Mouse (Mus musculus) embryo, embryonic 11.5 days (tissue): ENCODE measurements around the gene Trib3.
A peak's percentile ranks its signal among the peaks of the same experiment; 100 is the strongest.

Experiments used
- DNase-seq: peaks from one replicate; pipeline ENCODE4 v3.0.0-alpha.2; 2012; ENCODE audit warnings: low read depth, low spot score

Gene Trib3

DNA sequence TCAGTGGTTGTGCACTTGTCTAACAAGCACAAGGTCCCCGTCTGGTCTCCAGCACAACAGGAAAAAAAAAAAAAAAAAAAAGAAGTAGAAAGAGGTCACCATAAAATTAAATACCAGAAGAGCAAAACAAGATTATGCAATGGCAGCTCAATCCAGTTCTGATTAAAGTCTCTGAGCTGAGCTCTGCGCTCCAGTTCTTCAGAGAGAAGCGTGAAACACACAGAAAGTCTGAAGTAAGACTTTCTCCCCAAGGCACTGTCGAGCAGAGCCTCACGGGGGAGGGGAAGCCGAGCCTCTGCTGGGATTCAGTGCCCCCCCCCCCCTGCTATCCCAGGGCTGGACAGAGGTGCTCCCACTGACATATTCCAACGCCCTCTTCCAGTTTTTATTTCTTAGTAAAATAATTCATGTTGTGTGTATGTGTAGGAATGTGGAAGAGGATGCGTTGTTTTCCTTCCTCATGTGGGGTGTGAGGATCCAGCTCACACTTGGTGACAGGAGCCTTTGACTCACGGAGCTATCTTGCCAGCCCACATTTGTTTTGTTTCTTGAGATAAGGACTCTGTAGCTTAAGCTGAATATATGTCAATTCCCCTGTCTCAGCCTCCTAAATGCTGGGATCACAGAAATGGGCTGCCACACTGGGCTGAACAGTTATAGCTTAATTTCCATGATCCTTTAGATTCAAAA is 3.1 kb upstream of the Trib3 start:
- DNase-seq, result no peak

DNA sequence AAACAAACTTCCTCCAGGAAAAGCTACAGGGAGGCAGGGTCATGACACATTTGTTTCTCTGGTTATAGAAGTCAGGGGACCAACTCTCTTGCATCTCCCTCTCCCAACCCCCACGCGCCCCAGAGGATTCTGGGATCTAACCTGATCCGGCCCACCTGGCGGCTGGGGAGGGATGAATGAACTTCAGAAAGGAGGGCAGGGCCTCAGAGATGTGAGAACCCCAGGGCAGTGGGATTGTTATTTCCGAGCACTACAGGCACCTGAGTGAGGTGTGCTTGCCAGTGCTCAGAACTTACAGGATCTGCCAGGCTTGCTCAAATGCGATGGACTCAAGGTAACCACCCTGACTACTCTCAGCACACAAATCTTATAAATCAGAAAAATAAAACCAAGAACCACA is 1.6 kb upstream of the Trib3 start:
- no peak for DNase-seq

DNA sequence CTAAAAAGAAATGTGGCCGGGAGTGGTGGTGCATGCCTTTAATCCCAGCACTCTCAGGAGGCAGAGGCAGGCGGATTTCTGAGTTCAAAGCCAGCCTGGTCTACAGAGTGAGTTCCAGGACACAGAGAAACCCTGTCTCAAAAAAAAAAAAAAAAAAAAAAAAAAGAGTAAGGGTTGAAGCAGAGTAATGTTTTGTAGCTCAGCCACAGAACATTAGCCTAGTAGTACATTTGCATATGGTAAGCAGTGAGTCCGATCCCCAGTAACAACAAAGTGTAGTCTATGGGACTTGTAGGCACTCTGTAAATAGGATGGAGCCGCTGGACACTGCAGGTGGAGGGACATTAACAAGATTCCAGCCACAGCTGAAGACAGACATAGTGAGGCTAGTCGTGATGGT is 1.1 kb upstream of the Trib3 start:
- no peak for DNase-seq

DNA sequence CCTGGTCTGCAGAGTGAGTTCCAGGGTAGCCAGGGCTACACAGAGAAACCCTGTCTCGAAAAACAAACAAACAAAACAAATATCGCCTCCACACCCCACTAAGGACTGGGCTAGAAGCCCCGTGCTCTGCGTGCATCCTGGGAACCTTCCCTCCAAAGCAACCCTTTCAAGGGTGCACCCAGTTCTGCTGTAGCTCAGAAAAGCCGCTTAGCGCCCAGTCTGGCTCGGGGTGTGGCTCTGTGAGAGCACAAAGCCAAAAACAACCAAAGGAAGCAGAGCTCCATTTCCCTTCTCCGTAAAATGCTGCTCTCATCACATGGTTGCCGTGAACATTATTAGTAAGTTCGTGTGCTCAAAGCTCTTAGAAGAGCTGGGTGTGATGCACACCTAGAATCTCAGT is 529 bp upstream of the Trib3 start:
- no peak for DNase-seq

DNA sequence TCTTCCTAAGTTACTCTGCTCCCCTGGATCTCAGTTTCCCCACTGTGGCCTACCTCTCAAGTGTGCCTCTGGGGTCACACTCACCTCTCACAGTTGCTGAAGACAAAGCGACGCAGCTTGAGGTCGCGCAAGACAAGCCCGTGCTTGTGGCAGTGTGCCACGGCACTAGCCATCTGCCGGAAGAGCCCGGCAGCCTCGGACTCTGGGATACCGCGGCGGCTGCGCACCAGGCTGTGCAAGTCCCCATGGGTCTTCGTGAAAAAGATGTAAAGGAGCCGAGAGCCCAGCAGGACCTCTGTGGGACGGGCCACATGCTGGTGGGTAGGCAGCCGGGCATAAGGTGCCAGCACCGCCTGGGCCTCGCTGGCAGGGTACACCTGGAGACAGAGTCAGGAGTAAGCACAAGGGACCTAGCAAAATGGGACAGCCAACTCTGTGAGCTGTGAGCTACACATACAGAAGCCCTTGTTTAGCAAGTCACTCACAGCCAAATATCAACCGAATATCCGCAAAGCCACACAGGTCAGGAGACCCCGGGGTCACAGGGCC is 4.1 kb downstream of the Trib3 start:
- no peak for DNase-seq

DNA sequence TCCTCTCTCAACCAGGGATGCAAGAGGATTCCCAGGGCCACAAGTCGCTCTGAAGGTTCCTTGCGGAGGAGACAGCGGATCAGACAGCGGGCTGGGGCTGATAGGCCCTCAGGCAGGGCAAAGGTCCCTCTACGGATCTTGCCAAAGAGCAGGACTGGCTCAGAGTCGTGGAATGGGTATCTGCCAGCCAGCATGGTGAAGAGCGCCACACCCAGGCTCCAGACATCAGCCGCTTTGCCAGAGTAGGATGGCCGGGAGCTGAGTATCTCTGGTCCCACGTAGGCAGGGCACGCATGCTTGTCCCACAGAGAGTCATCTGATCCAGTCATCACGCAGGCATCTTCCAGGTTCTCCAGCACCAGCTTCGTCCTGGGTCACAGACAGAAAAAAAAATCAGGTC is 5.5 kb downstream of the Trib3 start:
- no peak for DNase-seq

DNA sequence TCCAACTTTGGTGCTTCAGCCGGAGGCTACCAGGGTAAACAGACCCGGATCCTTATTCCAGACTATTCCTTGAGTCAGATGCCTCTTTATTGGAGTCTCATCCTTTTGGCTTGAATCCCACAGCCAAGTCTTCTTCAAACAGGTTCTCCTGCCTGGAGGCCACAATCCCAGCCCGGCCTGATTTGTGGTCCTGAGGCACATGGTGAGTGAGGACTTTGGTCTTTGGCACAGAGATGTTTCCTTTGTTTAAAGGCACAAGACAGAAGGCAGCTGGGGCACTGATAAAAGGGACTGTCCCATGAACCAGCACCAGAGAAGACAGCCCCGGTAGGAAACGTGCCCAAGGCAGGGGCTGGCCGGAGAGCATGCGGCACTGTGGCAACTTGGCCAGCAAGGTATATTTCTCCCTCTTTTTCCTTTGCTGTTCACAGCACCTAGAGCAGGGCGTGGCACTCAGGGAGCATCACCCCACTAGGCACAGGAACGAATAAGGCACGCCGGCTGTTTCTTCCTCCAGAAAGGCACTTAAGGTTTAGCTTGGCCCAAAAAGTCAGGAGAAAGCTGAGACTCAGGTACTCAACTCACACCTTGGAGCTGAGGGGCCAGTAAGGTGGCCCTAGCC is 6.1 kb downstream of the Trib3 start:
- no peak for DNase-seq

DNA sequence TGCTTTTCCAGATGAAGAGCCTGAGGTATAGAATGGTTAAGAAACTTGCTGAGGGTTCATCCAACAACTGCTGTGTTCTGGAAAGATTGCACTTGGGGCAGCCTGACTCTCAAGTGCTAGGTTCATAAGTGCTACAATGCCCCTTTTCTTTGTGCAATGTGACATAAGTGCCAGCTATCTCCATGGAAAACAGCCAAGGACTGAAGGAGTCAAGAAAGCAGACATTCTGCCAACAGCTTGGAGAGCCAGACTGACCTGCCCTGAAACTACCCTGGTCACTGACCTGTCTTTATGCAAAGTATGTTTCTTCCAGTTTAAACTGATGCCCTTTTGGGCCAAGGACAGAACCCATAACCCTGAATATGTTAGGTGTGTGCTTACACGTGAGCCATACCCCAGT is 7.0 kb downstream of the Trib3 start:
- no peak for DNase-seq

DNA sequence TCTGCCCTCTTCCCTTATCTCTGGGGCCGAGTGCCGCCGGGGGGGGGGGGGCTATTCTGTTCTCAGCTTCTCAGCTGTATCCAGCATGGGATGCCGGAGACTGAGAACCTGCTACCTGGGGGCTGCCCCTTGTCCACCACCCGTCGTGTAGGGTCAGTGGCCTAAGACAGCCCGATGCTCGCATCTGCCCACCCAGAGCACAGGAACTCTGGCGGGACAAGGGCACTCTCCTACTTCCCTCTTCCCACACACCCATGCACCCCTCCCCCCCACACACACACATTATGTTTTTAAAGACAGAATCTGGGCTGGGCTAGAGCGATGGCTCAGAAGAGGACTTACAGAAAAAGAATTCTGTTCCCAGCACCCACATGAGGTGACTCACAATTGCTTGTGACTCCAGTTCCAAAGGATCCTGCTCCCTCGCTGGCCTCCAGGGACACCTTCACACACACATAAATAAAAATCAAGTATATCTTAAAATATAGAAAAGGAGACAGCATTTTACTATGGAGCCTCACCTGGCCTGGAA is 8.5 kb downstream of the Trib3 start:
- DNase-seq, result no peak

DNA sequence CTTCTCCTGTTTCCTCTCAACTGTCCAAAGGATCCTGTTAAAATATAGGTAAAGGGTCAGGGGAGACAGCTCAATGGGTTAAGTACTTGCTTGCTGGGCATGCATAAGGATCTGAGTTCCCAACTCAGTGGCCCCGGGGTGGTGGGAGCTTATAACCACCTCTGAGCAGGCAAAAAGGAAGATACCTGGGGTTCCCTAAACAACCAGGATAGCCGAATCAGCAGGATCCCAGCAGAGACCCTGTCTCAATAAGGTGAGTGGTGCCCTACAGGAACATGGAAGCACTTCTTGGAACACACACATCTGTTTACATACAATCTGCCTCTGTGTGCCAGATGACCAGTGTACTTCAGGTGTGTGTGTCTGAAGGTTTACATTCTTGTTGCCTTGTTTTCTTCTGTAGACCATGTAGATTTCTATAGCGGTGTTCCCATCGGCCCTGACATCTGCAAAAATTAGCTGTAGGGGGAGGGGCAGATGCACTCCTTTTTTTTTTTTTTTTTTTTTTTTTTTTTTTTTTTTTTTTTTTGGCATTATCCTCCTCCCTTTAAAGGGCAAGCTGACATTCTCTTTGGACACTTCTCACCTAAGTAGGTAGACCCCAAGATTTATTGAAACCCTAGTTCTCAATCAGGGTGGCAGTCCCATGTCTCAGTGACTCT is 10.4 kb downstream of the Trib3 start:
- DNase-seq, result no peak

DNA sequence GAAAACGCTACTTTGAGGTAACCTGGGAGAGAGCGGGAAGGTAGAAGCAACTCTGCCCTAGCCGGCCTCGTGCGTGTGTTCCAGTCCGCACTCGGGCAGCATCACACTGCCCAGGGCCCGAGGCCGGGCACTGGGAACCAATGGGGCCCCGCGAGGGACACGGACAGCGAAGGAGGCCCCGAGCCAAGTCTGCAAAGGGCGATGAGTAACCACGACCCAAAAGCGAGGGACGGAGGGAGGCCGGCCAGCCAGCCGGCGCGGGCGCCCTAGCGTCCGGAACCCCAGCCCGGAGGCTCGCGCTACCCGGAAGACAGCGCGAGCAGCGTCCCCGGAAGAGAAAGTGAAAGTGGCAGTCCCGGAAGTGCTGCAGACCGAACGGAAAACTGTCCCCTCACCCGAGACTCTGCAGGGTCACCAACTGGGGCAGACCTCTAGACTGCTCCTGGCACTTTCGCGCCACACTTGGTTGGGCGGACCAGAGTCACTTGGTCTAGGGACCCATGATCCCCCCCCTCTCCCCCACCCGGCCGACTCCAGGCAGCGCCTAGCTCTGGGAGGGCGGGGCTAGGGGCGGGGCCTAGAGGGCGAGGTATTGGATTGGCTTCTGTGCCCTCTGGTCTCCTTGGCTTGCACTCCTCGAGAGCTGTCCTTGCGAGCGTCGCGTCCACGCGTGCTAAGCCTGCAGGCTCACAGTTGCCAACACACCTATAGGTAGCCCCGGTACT is 11.6 kb downstream of the Trib3 start, which contains the start of gene Rbck1:
Gene Rbck1 (minus strand): TSS at position 553 of the 725 bp plus-strand sequence.
- peak; percentile 86 for DNase-seq

DNA sequence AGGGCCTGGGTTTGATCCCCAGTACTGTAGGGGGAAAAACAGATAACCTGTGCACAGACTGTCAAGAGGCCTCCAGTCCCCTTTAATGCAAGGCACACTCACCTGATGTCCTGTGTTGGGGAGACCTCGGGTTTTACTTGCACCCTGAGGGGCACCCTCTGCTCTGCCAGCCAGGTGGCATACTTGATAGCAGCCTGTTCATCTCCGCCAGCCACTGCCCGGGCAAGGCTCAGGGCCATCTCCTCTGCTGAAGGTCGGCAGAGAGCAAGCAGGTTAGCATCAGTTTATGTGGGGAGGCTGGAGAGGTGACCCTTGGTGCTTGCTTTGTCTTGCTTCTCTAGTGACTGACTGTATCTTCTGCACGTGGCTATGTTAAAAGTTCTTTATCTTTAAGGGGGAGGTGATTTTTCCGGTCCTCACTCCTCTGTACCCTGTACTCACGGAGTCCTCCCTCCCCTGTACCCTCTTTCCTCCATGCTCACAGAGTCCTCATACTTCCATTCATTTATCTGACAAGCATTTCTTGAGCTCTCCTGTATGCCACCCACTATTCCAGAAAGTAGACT is 12.9 kb downstream of the Trib3 start:
- no peak for DNase-seq

DNA sequence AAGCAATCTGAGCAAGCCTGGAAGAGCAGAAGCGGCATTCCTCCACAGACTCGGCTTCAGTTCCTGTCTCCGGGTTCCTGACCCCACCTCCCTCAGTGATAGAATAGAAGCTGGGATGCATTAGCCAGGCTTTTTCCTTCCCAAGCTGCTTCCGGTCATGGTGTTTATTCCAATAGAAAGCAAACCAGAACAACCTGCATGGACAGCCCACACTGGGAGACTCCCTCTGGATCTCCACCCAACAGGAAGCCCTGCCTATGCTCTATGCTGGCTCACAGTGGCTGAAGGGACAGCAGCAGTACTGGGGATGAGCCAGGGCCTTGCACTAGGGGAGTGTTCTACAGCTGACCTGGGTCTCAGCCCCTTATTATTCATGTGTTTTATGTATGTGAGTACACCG is 15.9 kb downstream of the Trib3 start:
- DNase-seq, result no peak

DNA sequence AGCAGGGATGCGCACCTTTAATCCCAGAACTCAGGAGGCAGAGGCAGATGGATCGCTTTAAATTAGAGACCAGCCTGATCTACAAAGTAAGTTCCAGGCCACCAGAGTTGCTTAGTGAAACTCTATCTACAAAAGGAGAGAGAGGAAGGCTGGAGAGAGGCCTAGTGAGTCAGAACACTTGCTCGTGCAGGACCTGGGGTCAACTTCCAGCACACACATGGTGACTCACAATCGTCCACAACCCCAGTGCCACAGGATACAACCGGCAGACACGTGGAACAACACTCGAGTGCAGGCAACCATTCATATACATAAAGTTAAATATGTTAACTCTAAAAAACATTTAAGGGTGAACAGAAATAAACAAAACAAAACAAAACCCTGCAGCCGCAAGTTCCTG is 17.2 kb downstream of the Trib3 start:
- DNase-seq, result no peak

DNA sequence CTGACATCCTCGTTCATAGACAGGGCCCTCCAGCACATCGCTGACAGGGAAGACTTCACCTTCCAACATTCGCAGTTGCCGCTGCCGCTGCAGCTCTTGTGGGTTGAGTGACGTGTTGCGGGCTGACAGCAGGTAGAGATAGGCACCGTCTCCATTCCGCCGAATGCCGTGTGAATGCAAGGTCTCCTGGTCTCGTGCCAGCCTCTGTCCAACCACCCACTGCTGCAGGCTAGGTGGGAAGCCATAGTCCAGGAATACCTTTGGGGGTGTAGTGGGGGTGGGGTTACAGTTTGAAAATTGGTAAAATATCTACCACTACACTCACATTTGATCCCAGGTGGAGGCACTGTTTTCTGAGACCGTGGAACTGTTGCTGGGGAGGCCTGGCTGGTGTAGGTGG is 17.7 kb downstream of the Trib3 start:
- DNase-seq, result no peak

DNA sequence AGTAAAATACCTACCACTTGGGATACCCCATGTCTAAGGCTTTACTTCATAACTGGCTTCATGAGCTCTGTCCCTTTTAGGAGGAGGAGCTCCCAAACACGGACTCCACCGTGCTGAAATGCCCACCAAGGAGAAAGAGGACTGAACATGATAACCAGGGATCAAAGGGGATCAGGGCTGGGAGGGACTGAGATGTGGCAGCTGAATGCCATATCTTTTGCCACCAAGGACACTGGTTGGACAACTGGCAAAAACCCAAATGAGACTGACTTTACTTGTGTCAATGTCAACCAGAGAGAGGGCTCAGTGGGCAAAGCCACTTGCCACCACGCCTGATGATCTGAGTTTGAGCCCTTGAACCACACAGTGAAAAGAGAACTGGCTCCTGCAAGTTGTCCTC is 19.0 kb downstream of the Trib3 start:
- no peak for DNase-seq

DNA sequence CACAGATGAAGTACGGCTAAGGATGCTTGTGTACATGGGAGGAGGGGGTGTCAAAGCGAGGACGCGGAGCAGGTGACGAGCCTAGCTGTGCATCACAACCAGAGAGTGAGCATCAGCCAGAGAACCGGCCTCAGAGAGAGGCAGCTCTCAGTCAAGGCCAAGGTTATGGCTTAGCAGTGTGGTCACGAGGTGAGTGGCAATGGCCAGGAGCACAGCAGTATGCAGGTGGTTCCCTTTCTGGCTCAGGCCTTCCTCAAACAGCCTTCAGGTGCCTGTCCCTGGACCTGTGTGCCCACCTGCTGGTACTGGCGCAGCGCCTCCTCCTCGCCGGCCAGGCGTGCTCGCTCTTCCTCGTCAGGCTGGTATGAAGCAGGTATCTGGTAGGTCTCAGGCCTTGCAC is 19.9 kb downstream of the Trib3 start:
- no peak for DNase-seq

DNA sequence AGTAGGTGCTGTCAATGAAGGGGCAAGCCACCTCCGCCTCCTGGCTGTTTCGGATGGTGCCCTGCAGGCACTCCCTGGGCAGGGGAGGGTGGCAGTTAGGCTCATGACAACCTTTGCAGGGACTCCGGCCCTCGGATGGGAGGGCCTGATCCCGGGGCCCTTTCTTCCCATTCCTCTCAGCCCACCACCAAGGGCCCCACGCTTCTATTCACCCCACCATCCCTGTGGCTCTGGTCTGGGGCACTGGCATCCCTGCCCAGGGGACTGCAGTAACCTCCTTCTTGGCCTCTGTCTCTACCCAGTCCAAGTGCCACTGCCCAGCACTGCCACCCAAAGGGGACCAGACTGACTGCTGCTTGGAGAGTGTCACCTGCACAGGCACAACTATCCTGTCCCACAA is 21.6 kb downstream of the Trib3 start:
- no peak for DNase-seq

DNA sequence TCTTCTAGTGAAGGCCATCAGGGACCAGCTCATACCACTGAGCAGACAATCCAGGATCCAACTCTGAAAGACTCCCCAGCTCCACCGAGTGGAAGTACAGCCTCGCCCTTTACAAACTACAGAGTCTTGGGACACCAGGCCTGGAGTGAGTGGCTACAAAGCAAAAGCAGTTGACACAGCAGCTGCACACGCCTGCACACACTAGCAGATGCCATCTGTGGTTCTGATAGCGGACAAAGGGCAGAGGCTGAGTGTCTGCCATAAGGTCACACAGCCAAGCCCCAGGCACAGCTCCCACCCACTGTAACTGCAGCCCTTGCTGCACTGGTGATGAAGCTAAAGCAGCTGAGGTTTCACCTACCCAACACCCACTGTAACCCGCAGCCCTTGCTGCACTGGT is 22.3 kb downstream of the Trib3 start:
- DNase-seq, result no peak

DNA sequence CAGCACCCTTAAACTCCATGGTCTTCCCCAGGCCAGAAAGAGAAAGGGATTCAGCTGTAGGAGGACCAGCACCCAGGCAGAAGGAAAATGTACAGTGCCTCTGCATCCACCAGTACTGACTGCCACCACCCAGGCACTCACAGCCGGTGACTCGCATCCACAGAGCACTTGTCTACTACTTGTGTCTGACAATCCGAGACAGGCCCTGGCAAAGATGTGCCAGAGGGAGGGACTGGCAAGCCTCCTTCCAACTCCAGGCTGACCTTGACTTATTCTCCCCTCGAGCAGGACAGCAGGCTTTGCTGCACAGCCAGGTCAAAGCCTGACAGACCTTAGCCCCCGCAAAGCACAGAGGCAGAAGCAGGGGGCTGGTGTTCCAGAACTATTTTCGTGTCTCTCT is 26.8 kb downstream of the Trib3 start:
- no peak for DNase-seq

DNA sequence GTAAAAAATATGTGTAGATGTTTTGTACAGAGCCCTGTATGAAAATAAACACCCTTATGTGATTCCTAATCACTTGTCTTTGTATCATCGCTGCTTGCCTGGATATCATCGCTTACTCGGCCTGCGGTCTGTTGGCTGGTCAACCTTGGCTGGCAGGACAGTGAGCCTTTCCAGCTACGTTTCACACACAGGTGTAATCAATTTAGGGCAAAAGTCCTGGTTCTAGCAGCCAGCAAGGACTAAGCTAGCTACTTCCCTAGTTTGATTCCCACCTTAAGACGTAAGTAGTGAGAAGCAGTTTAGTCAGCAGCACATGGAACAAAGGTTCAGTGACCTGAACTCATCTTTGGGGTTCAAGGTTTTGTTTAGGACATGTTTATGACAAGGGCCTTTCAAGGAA is 29.9 kb downstream of the Trib3 start:
- no peak for DNase-seq

DNA sequence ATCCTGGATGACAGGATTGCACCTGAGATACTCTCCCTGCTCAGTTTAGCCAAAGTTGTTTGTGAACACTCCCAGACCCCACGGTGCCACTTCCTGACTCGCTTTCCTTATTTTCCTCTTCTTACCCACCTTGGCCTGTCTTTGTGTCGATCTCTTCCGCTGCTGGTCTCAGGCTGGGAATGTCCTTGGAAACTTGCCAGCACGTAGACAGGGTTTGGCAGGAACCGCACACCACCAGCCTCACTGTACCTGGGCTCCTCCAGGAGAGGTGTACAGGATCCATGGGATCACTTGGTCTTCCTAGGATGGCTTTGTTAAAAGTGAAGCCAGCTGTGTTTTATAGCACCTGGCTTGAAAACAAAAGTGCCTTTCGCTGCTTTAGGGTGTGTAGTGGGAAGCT is 30.8 kb downstream of the Trib3 start:
- no peak for DNase-seq
